In the genomic region with DNA sequence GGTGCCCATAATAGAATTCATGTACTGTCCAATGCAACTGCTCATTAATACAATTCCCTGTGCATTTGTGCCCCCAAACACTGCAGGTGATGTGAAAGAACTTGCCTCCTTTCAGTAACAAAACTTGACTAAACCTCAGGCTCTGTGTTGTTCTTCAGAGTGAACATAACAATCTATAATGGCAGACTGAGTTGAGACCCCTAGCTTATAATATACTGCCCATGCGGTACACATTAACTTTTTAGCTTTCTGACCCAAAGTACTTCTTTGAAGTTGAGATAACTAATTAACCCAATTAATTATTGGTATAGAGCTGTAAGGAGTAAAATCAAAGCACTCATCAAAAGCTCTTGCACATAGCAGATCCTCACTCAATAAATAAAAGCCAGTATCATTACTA, we compare ENCODE assay signal across 28 mouse cellular contexts.
"Had no signal": no experiment of that assay in that cellular context is flagged by ENCODE, and none has a peak within 500 bp of the region (broad histone marks: within the 10 kb centered on the region; RNA-seq: fewer than 3 reads in every experiment).

No protein-coding gene starts in this region.

- ATAC-seq: forebrain, embryonic 13.5 days; forebrain, embryonic 14.5 days; forebrain, embryonic 15.5 days; forebrain, embryonic 16.5 days; forebrain, postnatal 0 days had no signal

- H3K27ac ChIP-seq: embryonic facial prominence, embryonic 10.5 days; embryonic facial prominence, embryonic 12.5 days; embryonic facial prominence, embryonic 13.5 days; embryonic facial prominence, embryonic 15.5 days; forebrain, embryonic 10.5 days; forebrain, embryonic 12.5 days; forebrain, embryonic 13.5 days; forebrain, embryonic 15.5 days; gastrocnemius, adult 2 months; heart, adult 2 months had no signal

- H3K4me3 ChIP-seq: embryonic facial prominence, embryonic 10.5 days; embryonic facial prominence, embryonic 12.5 days; embryonic facial prominence, embryonic 13.5 days; embryonic facial prominence, embryonic 15.5 days; erythroblast, embryonic 14.5 days; forebrain, embryonic 10.5 days; forebrain, embryonic 12.5 days; forebrain, embryonic 13.5 days; forebrain, embryonic 15.5 days; gastrocnemius, adult 2 months; heart, adult 2 months had no signal

- H3K4me1 ChIP-seq: embryonic facial prominence, embryonic 10.5 days; embryonic facial prominence, embryonic 12.5 days; embryonic facial prominence, embryonic 15.5 days; forebrain, embryonic 10.5 days; forebrain, embryonic 12.5 days; forebrain, embryonic 13.5 days; forebrain, embryonic 15.5 days had no signal

- DNase-seq: cerebellum, adult 2 months; cerebellum, adult 8-10 months; cerebellum, adult 9-10 months; cerebellum, adult 9-11 months; cerebellum, postnatal 10 days; cerebellum, postnatal 14 days; cerebellum, postnatal 25 days; cerebellum, postnatal 36 days; embryo, embryonic 11 days; forebrain, postnatal 0 days; gastrocnemius, adult 2 months; gastrocnemius, postnatal 10 days; gastrocnemius, postnatal 14 days; gastrocnemius, postnatal 25 days; gastrocnemius, postnatal 36 days; heart, adult 18-20 months; heart, adult 2 months had no signal

- H3K36me3 ChIP-seq: embryonic facial prominence, embryonic 10.5 days; embryonic facial prominence, embryonic 12.5 days; embryonic facial prominence, embryonic 13.5 days; embryonic facial prominence, embryonic 15.5 days; forebrain, embryonic 10.5 days; forebrain, embryonic 12.5 days; forebrain, embryonic 15.5 days had no signal

- H3K9me3 ChIP-seq: embryonic facial prominence, embryonic 10.5 days; embryonic facial prominence, embryonic 12.5 days; embryonic facial prominence, embryonic 13.5 days; embryonic facial prominence, embryonic 15.5 days; forebrain, embryonic 10.5 days; forebrain, embryonic 12.5 days; forebrain, embryonic 13.5 days; forebrain, embryonic 15.5 days had no signal

- H3K4me2 ChIP-seq: embryonic facial prominence, embryonic 12.5 days; embryonic facial prominence, embryonic 13.5 days; embryonic facial prominence, embryonic 15.5 days; forebrain, embryonic 12.5 days; forebrain, embryonic 13.5 days; forebrain, embryonic 15.5 days had no signal

- H3K9ac ChIP-seq: embryonic facial prominence, embryonic 12.5 days; embryonic facial prominence, embryonic 13.5 days; embryonic facial prominence, embryonic 15.5 days; forebrain, embryonic 12.5 days; forebrain, embryonic 13.5 days; forebrain, embryonic 15.5 days; forebrain, postnatal 0 days had no signal

- H3K27me3 ChIP-seq: embryonic facial prominence, embryonic 12.5 days; embryonic facial prominence, embryonic 13.5 days; embryonic facial prominence, embryonic 15.5 days; forebrain, embryonic 12.5 days; forebrain, embryonic 13.5 days; forebrain, embryonic 15.5 days had no signal
